Mouse (Mus musculus) lung, adult 2 months (tissue): ENCODE results near the gene Fus. TPM values are rescaled to one million over a fixed set of nuclear protein-coding genes. Genes with fewer than 3 reads are reported as not detected.

ENCODE experiments used
- DNase-seq: peaks from one replicate; pipeline ENCODE4 v3.0.0; 2022
- H3K4me1 ChIP-seq: fragments of 200-500 bp; 2 replicates; pipeline ENCODE4 v1.6.1; 2011; ENCODE audit warnings: low read length; ENCODE audit not compliant: control insufficient read depth, insufficient read depth
- H3K4me3 ChIP-seq: fragments of 200-500 bp; replicated peaks from 2 replicates; pipeline ENCODE3; 2011; ENCODE audit warnings: low read depth, mild to moderate bottlenecking, control low read depth, low read length; ENCODE audit errors: extremely low read depth
- CTCF ChIP-seq: fragments of 200-500 bp; IDR thresholded peaks from 2 replicates; pipeline ENCODE4 v1.5.1; 2011; ENCODE audit warnings: mild to moderate bottlenecking, low read length, control low read depth; ENCODE audit not compliant: insufficient read depth
- POLR2A ChIP-seq: fragments of 200-500 bp; IDR thresholded peaks from 2 replicates; pipeline ENCODE4 v1.6.1; 2011; ENCODE audit warnings: low read depth, mild to moderate bottlenecking, control low read depth, low read length, borderline replicate concordance; ENCODE audit errors: extremely low read depth
- WGBS: fragments of 180-500 bp; shearing (Covaris S2); methylation state at CpG from one replicate; pipeline ENCODE4 v1.1.7; 2018; 5-methylcytosine and 5-hydroxymethylcytosine counted together
- polyA plus RNA-seq: library from polyadenylated mRNA; depleted of rRNA; stranded (reverse); fragments of >200 nt; gene quantifications from 2 replicates; pipeline ENCODE4 v1.2.3, GENCODE M21; 2012

Fus gene
- polyA plus RNA-seq, 1 experiment: 299 TPM

DNA sequence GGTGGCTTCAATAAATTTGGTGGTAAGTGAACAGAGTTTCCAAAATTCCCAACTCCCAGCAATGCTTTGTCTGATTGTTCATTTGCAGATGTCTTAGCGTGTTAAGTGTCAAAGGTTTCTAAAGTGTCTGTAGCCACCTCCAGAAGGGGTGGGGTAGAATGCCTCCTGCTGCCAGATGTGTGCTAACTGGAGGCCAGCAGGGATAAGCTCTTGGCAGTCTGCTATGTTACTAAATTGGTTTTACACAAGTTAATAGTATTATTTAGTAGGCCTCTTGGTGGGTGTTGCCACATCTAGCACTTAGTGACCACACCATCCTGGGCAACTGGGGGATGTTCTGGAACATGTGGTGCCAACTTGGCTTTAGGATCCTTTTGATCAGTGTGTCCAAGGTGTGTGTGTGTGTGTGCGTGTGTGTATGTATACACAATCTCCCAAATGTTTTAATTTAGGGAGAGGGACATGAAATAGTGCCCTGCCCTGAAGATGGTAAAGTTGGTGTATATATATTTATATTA is 7.2 kb downstream of the Fus start:
- H3K4me3 ChIP-seq: no peak overlapping the region
- WGBS: 65% methylated on average over 2 of the region's 2 CpGs
- no peak for DNase-seq
- TF ChIP-seq POLR2A (no peak), CTCF (no peak)
- H3K4me1 ChIP-seq: peaks cover 6% of the 10 kb centered on the region

DNA sequence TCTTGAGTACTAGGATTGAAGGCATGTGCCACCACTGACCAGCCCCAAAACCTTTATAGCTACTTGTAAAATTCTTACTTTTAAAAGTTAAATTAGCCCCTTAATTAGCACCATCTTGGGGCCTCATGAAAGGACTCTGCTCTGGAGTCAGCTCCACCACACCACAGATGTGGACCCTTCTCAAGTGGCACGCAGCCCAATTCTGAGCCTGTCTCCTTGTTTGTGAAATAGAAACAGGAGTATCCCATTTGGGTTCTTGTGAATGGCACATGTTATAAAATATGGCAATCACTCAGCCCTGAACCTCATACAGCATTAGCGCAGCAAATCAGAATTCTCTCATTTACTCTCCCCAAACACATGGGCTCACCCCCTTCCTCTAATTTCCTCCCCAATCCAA is 11.6 kb downstream of the Fus start:
- TF ChIP-seq POLR2A: no peak
- TF ChIP-seq CTCF: no peak
- no peaks in the 10 kb centered on the region for H3K4me1 ChIP-seq
- no peak for DNase-seq
- 96% methylated on average over 2 of the region's 2 CpGs for WGBS
- H3K4me3 ChIP-seq: no peak overlapping the region

DNA sequence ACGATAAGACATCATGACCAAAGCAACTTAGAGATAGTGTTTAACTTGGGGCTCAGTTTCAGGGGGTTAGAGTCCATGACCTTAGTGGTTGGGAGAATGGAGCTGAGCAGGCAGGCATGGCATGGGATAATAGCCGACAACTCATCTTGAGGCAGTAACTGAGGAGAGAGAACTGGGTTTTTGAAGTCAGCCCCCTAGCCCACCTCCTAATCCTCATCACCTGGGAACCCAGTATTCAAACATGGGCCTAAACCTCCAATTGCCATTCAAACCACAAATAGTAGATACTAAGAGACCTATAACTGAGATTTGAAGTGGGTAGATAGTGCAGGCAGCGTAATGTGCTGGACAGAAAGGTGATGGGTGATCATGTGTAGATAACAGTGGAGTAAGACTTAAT is 13.3 kb downstream of the Fus start:
- 86% methylated on average over 3 of the region's 3 CpGs for WGBS
- Histone ChIP-seq H3K4me1 (no peaks in the 10 kb centered on the region), H3K4me3 (no peak overlapping the region)
- no peak for DNase-seq
- TF ChIP-seq CTCF: no peak
- no peak for TF ChIP-seq POLR2A

DNA sequence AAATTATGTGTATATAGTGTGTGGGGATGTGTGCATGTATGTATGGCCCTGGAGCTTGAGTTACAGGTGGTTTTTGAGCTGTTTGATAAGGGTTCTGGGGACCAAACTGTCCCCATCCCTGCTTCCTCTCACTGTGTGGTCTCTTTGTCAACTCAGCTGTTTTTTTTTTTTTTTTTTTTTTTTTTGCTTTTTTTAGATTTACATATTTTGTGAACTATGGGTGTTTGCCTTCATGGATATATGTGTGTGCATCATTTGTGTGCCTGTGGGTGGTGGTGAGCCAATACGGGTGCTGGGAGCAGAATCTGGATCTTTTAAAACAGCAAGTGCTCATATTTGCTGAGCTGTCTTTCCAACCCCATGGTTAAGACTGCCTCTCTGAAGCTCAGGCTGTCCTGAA is 21.6 kb downstream of the Fus start:
- no peak for DNase-seq
- WGBS: 76% methylated on average over 1 of the region's 1 CpGs
- H3K4me1 ChIP-seq: peaks cover 7% of the 10 kb centered on the region; the same call in 1 of the 2 replicates
- no peak overlapping the region for H3K4me3 ChIP-seq
- TF ChIP-seq POLR2A (no peak), CTCF (no peak)

DNA sequence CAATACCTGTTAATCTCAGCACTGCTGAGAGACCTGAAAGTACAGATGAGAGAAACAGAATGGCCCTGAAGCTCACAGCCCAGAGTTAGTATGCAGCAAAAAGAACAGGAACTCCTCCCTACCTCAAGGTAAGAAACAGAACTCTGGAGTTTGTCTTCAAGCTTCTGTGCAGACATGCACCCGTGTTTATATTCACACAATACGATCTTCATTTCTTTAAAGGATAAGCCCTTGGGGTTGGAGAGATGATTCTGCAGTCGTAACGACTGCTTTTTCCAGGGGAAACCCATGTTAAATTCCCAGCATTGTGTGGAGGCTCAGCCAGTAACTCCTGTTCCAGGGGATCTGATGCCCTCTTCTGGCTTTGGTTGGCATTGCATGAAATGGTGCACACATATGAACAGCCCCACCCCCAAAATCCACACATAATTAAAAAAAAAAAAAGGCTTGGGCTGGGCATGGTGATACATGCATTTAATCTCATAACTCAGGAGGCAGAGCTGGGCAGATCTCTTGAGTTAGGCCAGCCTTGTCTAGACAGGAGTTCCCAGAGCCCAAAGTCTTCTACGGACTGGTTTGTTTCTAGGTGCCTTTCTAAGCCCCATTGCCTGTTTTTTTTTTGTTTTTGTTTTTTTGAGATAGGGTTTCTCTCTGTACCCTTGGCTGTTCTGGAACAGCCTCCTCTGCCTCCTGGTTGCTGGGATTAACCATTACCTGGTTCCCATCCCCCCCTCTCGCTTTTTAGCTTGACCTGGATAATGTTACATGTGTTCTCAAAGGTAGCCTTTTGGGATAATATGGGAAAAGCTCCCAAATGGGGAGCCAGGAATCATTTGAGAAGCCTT is 24.6 kb downstream of the Fus start:
- Histone ChIP-seq H3K4me1 (peaks cover 7% of the 10 kb centered on the region; the same call in 1 of the 2 replicates), H3K4me3 (no peak overlapping the region)
- TF ChIP-seq POLR2A (no peak), CTCF (peak; percentile 58)
- 52% methylated on average over 6 of the region's 6 CpGs for WGBS
- peak; percentile 76 for DNase-seq

DNA sequence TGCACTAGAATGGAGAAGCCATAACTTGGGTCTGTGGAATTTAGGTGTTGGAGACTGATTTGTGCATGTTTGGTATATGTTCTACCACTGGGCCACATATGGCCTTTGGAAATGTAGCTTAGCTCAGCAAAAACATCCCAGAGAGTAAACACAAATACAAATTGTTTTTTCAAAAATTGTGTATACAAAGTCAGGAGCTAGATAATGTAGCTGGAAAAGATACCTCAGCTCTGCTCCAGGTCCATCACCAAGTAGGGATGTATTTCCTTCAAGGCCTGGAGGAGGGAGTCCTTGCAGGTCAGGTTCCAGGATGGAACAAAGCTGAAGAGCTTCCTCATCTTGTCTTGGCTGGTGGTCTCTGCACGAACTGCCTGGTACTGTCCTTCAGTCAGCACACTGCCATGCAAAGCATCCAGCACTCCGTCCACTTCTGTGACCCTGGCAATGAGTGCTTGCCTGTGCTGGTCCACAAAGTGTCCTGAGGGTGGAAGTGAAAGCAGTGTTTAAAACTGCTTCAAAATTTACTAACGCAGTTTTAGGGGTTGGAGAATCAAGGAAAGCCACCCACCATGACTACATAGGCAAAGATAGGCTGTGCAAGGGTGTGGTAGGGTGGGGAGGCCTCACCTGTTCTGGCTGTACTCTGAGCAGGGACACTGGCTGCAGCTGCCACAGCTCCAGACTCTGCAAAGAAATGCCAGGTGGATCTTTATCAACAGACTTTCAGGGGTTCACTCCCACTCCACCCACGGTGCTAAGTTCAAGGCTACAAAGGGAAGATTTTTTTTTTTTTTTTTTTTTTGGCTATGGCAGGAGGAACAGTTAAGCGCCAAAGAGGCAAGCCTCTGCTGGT is 25.5 kb downstream of the Fus start:
- 28% methylated on average over 5 of the region's 5 CpGs for WGBS
- Histone ChIP-seq H3K4me3 (peak overlapping the region; percentile 55), H3K4me1 (peaks cover 7% of the 10 kb centered on the region; the same call in 1 of the 2 replicates)
- TF ChIP-seq POLR2A (no peak), CTCF (no peak)
- DNase-seq: no peak

DNA sequence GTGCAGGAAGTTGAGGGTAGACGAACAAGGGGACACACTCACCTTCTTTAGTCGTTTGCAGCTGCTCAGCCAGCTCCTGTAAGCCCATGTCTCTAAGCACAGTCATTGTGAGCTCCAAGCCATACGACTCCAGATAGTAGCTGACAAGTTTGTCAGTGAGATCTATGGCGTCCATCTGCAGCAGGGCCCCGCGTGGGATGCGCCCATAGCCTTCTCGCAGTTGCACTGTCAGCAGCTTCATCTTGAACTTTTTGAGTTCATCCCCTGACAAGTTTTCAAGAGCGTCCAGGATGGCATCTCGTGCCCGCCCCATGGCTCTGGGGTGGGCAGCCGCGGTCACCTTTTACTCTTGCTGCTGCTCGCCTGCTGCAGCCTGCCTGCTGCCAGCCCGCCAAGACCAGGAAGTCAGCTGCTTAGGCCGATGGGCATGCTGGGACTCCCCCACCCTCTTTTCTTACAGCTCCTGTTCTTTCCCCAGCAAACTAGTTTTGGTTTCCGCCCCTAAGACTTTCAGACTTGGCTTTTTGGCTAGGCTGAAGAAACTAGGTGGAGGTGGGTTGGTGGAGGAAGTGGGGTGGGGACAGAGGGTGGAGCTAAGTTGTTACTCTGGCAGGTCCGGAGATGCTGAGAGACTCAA is 26.2 kb downstream of the Fus start, which contains the start of gene Pycard:
Pycard (minus strand) TSS at position 527 of the 637 bp plus-strand sequence.
- Histone ChIP-seq H3K4me3 (peak within 1 kb of the TSS; percentile 55), H3K4me1 (peaks cover 7% of the 10 kb centered on the region; the same call in 1 of the 2 replicates)
- TF ChIP-seq CTCF (no peak), POLR2A (0 out of 2 replicates have a peak, but pooled peaks have one; percentile 26)
- 5% methylated on average over 18 of the region's 18 CpGs for WGBS
- peak; percentile 40 for DNase-seq

DNA sequence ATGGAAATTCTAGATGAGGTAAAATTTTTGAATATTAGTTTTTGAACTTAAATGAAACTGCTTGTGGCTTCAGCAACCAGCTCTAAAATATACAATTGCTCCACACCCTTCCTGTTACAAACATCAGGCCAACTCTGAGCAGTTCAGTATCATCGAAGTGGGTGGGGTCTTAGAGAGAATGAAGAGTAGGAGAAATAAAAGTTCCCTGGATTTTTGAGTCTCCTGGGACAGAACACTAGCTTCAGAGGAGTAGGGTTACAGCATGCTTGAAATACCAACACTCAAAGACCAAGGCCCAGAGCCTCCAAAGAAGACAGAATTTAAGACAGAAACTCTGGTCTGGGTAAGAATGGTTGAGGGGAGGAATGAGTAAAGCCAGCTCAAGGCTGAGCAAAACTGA is 32.2 kb downstream of the Fus start:
- Histone ChIP-seq H3K4me3 (no peak overlapping the region), H3K4me1 (peaks cover 3% of the 10 kb centered on the region; the same call in 1 of the 2 replicates)
- TF ChIP-seq CTCF (no peak), POLR2A (no peak)
- no peak for DNase-seq
- WGBS: 19% methylated on average over 1 of the region's 1 CpGs
